Mouse (Mus musculus): ENCODE measurements around the gene Golt1a.

DNA sequence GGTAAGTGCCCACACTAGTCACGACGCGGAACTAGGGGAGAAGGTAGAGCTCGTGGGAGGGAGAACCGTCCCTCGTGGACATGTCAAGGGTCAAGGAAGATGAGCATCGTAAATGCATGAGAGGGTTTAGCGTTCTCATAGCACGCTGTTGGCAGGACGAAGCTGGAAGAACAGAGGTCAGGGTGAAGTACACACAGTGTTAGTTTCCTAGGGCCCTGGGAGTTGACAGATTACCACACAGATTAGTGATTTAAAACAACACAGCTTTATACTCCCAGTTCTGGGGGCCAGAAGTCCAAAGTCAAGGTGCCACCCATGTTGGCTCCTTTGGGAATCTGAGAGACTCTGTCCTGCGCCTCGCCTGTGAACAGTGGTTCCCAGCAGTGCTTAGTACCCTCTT lies 21.7 kb upstream of the Golt1a start:
- no peak for TF ChIP-seq CTCF (IDR thresholded peaks at IDR 0.05; ENCODE audit: borderline replicate concordance, control insufficient read depth, extremely low read depth, insufficient read depth, low read length, poor library complexity)
- TF ChIP-seq POLR2A (IDR thresholded peaks at IDR 0.05; ENCODE audit: control insufficient read depth, extremely low read depth, insufficient read depth, low read length, poor library complexity), result no peak
